Mouse (Mus musculus): ENCODE results near the gene Pdia5. TPM values are rescaled to one million over a fixed set of nuclear protein-coding genes. Genes with fewer than 3 reads are reported as not detected.

Pdia5 gene
- polyA plus RNA-seq, 1 experiment from 2014 or later: 20.4 TPM

- H3K36me3 ChIP-seq (ENCODE audit: control insufficient read depth, insufficient read depth, low read length): peaks cover 7% of the 10 kb centered on the region; the same call in 1 of the 2 replicates
- H3K4me2 ChIP-seq (replicated peaks; ENCODE audit: low read depth, low read length): no peak overlapping the region
- no peak overlapping the region for H3K4me3 ChIP-seq (ENCODE audit: low read depth, low read length)
- no peak overlapping the region for H3K27ac ChIP-seq (ENCODE audit: low read length)
- H3K9ac ChIP-seq (replicated peaks; ENCODE audit: low read depth, low read length): no peak overlapping the region
- H3K9me3 ChIP-seq (ENCODE audit: control insufficient read depth, low read depth, low read length): no peaks in the 10 kb centered on the region
- H3K27me3 ChIP-seq (ENCODE audit: control insufficient read depth, insufficient read depth, low read length): no peaks in the 10 kb centered on the region
- H3K4me1 ChIP-seq (ENCODE audit: control insufficient read depth, insufficient read depth, low read length): no peaks in the 10 kb centered on the region
- ATAC-seq (ENCODE audit: insufficient number of reproducible peaks, insufficient read depth, low FRiP score, low read depth): no peak
- 92% methylated on average over 4 of the region's 4 CpGs for WGBS
Observed at GRCm38 (mm10) chr16:35442026-35442415, 48.7 kb downstream of the Pdia5 start.

DNA sequence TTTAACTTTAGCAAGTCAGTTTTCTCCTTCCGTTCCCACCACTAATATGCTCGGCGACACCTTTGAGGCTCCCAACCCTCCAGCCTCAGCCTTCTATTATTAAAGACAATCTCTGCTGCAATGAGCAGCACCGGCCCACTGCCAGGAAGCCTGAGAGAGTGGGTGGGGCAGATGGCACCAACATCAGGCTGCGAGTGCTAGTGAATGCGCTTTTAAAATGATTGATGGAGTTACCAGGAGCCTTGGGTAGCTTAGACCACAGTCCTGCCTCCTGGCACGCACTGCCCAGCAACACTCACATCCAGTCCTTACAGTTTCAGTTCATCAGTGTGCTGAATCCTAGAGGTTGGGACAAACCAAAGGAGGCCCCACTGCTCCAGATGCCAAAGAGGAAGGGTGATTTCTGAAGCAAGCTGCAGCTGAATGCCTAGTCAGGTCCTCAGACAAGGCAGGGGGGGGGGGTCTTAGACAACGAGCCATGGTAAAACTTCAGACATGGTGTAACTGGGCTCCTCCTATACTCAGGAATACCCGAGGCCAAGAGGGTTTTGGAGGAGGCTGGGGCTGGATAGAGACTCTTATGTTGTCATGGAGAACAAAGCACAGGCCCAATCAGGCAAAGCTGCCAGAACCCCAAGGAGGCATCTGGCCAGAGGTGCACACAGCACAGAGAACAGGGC lies 49.2 kb downstream of the Pdia5 start:
- ATAC-seq (ENCODE audit: insufficient number of reproducible peaks, insufficient read depth, low FRiP score, low read depth): no peak
- WGBS: 96% methylated on average over 9 of the region's 9 CpGs

DNA sequence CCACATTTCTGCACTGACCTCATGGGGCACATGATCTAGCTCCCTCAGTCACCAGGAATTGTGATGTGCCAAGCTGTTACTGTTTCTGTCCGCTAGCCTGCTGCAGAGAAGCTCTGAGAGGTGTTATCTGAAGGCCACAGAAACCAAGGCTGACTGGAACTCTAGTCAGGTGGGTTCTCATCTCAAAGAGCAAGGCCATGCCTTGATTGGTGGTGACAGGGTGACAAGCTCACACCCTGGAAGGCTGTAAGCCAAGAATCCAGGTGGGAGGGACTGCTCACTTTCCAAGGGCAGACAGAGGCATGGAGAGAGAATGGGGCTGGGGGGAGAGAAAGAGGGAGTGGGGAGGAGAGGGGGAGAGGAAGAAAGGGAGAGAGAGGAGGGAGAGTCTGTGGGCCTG lies 51.6 kb downstream of the Pdia5 start:
- Histone ChIP-seq H3K4me2 (replicated peaks; ENCODE audit: low read depth, low read length) (no peak overlapping the region), H3K9me3 (ENCODE audit: control insufficient read depth, low read depth, low read length) (no peaks in the 10 kb centered on the region), H3K4me1 (ENCODE audit: control insufficient read depth, insufficient read depth, low read length) (no peaks in the 10 kb centered on the region), H3K27me3 (ENCODE audit: control insufficient read depth, insufficient read depth, low read length) (no peaks in the 10 kb centered on the region), H3K9ac (replicated peaks; ENCODE audit: low read depth, low read length) (no peak overlapping the region), H3K27ac (ENCODE audit: low read length) (no peak overlapping the region), H3K36me3 (ENCODE audit: control insufficient read depth, insufficient read depth, low read length) (peaks cover 7% of the 10 kb centered on the region; the same call in 1 of the 2 replicates), H3K4me3 (ENCODE audit: low read depth, low read length) (no peak overlapping the region)
- ATAC-seq (ENCODE audit: insufficient number of reproducible peaks, insufficient read depth, low FRiP score, low read depth): no peak
- 85% methylated on average over 1 of the region's 1 CpGs for WGBS

More for the DNA sequence above, 49.2 kb downstream of the Pdia5 start:
- Histone ChIP-seq H3K27me3 (ENCODE audit: control insufficient read depth, insufficient read depth, low read length) (no peaks in the 10 kb centered on the region), H3K9me3 (ENCODE audit: control insufficient read depth, low read depth, low read length) (no peaks in the 10 kb centered on the region), H3K4me2 (replicated peaks; ENCODE audit: low read depth, low read length) (no peak overlapping the region), H3K27ac (ENCODE audit: low read length) (no peak overlapping the region), H3K4me3 (ENCODE audit: low read depth, low read length) (no peak overlapping the region), H3K9ac (replicated peaks; ENCODE audit: low read depth, low read length) (no peak overlapping the region), H3K36me3 (ENCODE audit: control insufficient read depth, insufficient read depth, low read length) (peaks cover 7% of the 10 kb centered on the region; the same call in 1 of the 2 replicates), H3K4me1 (ENCODE audit: control insufficient read depth, insufficient read depth, low read length) (no peaks in the 10 kb centered on the region)

- no peaks in the 10 kb centered on the region for H3K36me3 ChIP-seq (ENCODE audit: control insufficient read depth, insufficient read depth, low read length)
- H3K4me3 ChIP-seq (ENCODE audit: low read depth, low read length): no peak overlapping the region
- no peaks in the 10 kb centered on the region for H3K27me3 ChIP-seq (ENCODE audit: control insufficient read depth, insufficient read depth, low read length)
- no peaks in the 10 kb centered on the region for H3K9me3 ChIP-seq (ENCODE audit: control insufficient read depth, low read depth, low read length)
- WGBS: 68% methylated on average over 4 of the region's 4 CpGs
- H3K27ac ChIP-seq (ENCODE audit: low read length): no peak overlapping the region
- H3K4me2 ChIP-seq (replicated peaks; ENCODE audit: low read depth, low read length): no peak overlapping the region
- H3K4me1 ChIP-seq (ENCODE audit: control insufficient read depth, insufficient read depth, low read length): no peaks in the 10 kb centered on the region
- no peak overlapping the region for H3K9ac ChIP-seq (replicated peaks; ENCODE audit: low read depth, low read length)
- no peak for ATAC-seq (ENCODE audit: insufficient number of reproducible peaks, insufficient read depth, low FRiP score, low read depth)
Observed at GRCm38 (mm10) chr16:35431608-35432007, 59.1 kb downstream of the Pdia5 start.

DNA sequence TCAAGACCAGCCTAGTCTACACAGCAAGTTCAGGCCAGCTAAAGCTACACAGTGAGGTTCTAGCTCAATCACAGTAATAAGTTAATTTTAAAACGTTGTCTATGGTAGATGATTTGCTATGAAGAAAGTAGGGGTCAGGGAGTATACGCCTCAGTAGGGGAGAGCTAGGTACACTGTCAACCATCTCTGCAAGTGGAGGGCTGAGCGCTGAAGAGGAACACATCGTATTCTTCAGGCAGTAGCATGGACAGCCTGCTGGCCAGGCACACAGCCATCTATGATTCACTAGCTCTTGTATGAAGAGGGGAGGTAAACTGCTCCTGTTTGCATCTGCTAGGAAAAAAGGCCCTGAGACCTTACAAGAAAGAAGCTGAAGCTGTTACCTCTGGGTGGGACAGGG lies 65.7 kb downstream of the Pdia5 start:
- Histone ChIP-seq H3K36me3 (ENCODE audit: control insufficient read depth, insufficient read depth, low read length) (no peaks in the 10 kb centered on the region), H3K27ac (ENCODE audit: low read length) (no peak overlapping the region), H3K27me3 (ENCODE audit: control insufficient read depth, insufficient read depth, low read length) (no peaks in the 10 kb centered on the region), H3K4me2 (replicated peaks; ENCODE audit: low read depth, low read length) (no peak overlapping the region), H3K4me3 (ENCODE audit: low read depth, low read length) (no peak overlapping the region), H3K9ac (replicated peaks; ENCODE audit: low read depth, low read length) (no peak overlapping the region), H3K9me3 (ENCODE audit: control insufficient read depth, low read depth, low read length) (no peaks in the 10 kb centered on the region), H3K4me1 (ENCODE audit: control insufficient read depth, insufficient read depth, low read length) (no peaks in the 10 kb centered on the region)
- 89% methylated on average over 4 of the region's 4 CpGs for WGBS
- no peak for ATAC-seq (ENCODE audit: insufficient number of reproducible peaks, insufficient read depth, low FRiP score, low read depth)

DNA sequence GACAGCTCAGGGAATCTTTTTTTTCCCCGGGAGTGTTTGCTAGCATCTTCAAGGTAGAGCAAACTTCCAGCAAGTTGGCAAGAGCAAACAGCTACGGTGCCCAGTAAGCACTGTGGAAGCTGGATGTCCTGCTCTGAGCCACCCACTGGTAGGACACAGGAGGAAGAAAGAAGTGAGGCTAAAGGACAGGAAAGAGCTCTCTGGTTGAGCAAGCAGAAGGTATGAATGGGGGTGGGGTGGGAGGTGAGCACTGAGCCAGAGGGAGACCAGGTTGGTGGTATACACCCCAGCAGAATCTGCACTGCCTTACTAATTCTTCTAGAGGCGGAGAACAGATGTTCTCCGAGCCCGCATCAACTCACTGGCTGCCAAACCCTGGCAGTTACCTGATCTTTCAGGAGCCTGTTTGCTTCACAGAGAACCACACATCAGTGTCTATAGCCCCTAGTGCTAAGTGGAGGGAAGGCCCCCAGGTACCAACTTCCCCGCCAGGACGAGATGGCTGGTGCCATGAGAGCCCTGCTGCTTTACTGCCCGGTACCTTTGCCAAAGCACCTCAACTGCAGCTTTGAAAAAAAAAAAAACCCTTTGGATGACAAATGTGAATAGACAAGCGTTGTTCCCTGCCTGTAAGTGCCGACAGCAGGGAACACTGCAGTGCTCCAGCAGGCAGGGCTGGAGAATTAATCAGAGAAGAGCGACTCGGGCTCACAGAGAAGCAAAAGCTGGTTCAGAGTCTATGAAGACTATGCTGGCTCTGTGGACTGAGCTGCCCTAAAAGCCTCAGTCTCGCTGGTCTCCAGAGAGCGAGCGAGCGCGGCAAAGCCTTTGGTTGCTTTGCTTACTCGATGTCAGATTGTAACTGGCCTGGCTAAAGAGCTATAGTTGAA lies 67.2 kb downstream of the Pdia5 start:
- H3K27me3 ChIP-seq (ENCODE audit: control insufficient read depth, insufficient read depth, low read length): no peaks in the 10 kb centered on the region
- WGBS: 68% methylated on average over 18 of the region's 18 CpGs
- no peak overlapping the region for H3K9ac ChIP-seq (replicated peaks; ENCODE audit: low read depth, low read length)
- no peak for ATAC-seq (ENCODE audit: insufficient number of reproducible peaks, insufficient read depth, low FRiP score, low read depth)
- no peak overlapping the region for H3K4me3 ChIP-seq (ENCODE audit: low read depth, low read length)
- H3K36me3 ChIP-seq (ENCODE audit: control insufficient read depth, insufficient read depth, low read length): no peaks in the 10 kb centered on the region
- no peak overlapping the region for H3K4me2 ChIP-seq (replicated peaks; ENCODE audit: low read depth, low read length)
- H3K27ac ChIP-seq (ENCODE audit: low read length): no peak overlapping the region
- no peaks in the 10 kb centered on the region for H3K9me3 ChIP-seq (ENCODE audit: control insufficient read depth, low read depth, low read length)
- H3K4me1 ChIP-seq (ENCODE audit: control insufficient read depth, insufficient read depth, low read length): no peaks in the 10 kb centered on the region

- WGBS: 94% methylated on average over 8 of the region's 8 CpGs
- no peak overlapping the region for H3K9ac ChIP-seq (replicated peaks; ENCODE audit: low read depth, low read length)
Observed at GRCm38 (mm10) chr16:35422705-35423104, 68.0 kb downstream of the Pdia5 start.

GRCm38 (mm10) chr16:35422141-35422540 lies 68.5 kb downstream of the Pdia5 start:
- Histone ChIP-seq H3K4me2 (replicated peaks; ENCODE audit: low read depth, low read length) (no peak overlapping the region), H3K36me3 (ENCODE audit: control insufficient read depth, insufficient read depth, low read length) (no peaks in the 10 kb centered on the region), H3K4me3 (ENCODE audit: low read depth, low read length) (no peak overlapping the region), H3K4me1 (ENCODE audit: control insufficient read depth, insufficient read depth, low read length) (no peaks in the 10 kb centered on the region), H3K9me3 (ENCODE audit: control insufficient read depth, low read depth, low read length) (no peaks in the 10 kb centered on the region), H3K27me3 (ENCODE audit: control insufficient read depth, insufficient read depth, low read length) (no peaks in the 10 kb centered on the region), H3K27ac (ENCODE audit: low read length) (no peak overlapping the region), H3K9ac (replicated peaks; ENCODE audit: low read depth, low read length) (no peak overlapping the region)
- no peak for ATAC-seq (ENCODE audit: insufficient number of reproducible peaks, insufficient read depth, low FRiP score, low read depth)
- WGBS: 67% methylated on average over 4 of the region's 4 CpGs

More at GRCm38 (mm10) chr16:35422705-35423104, 68.0 kb downstream of the Pdia5 start:
- Histone ChIP-seq H3K4me2 (replicated peaks; ENCODE audit: low read depth, low read length) (no peak overlapping the region), H3K4me3 (ENCODE audit: low read depth, low read length) (no peak overlapping the region), H3K9me3 (ENCODE audit: control insufficient read depth, low read depth, low read length) (no peaks in the 10 kb centered on the region), H3K27me3 (ENCODE audit: control insufficient read depth, insufficient read depth, low read length) (no peaks in the 10 kb centered on the region), H3K36me3 (ENCODE audit: control insufficient read depth, insufficient read depth, low read length) (no peaks in the 10 kb centered on the region), H3K27ac (ENCODE audit: low read length) (no peak overlapping the region), H3K4me1 (ENCODE audit: control insufficient read depth, insufficient read depth, low read length) (no peaks in the 10 kb centered on the region)
- no peak for ATAC-seq (ENCODE audit: insufficient number of reproducible peaks, insufficient read depth, low FRiP score, low read depth)
